Mouse (Mus musculus) embryo, embryonic 10.5 days (tissue): Measurements from ENCODE around the gene Emp2.
A peak's percentile ranks its signal among the peaks of the same experiment; 100 is the strongest.
"Not testable (repeated sequence)": the region's sequence is repeated elsewhere in the genome, so short reads cannot be mapped to it uniquely, and the experiment has no call there.

Experiments used
- DNase-seq: peaks from one replicate; pipeline ENCODE4 v3.0.0-alpha.2; 2015; ENCODE audit warnings: low spot score

The Emp2 gene

GRCm38 (mm10) chr16:10317197-10317544 lies 3.4 kb upstream of the Emp2 start:
- no peak for DNase-seq

GRCm38 (mm10) chr16:10316493-10317196 lies 2.9 kb upstream of the Emp2 start:
- no peak for DNase-seq

GRCm38 (mm10) chr16:10313226-10313625 lies 542 bp downstream of the Emp2 start:
- DNase-seq: peak; percentile 15

- DNase-seq: no peak
Measured at GRCm38 (mm10) chr16:10311989-10312388, 1.8 kb downstream of the Emp2 start.

- peak; percentile 23 for DNase-seq
Measured at GRCm38 (mm10) chr16:10311086-10311485, 2.7 kb downstream of the Emp2 start.

- DNase-seq: no peak
Measured at GRCm38 (mm10) chr16:10310507-10310906, 3.3 kb downstream of the Emp2 start.

- DNase-seq: no peak
Measured at GRCm38 (mm10) chr16:10307351-10307750, 6.4 kb downstream of the Emp2 start.

- DNase-seq: no peak
Measured at GRCm38 (mm10) chr16:10306101-10306500, 7.7 kb downstream of the Emp2 start.

GRCm38 (mm10) chr16:10301337-10301736 lies 12.4 kb downstream of the Emp2 start:
- no peak for DNase-seq

GRCm38 (mm10) chr16:10300231-10301186 lies 13.3 kb downstream of the Emp2 start:
- DNase-seq: no peak

GRCm38 (mm10) chr16:10299637-10300036 lies 14.1 kb downstream of the Emp2 start:
- peak; percentile 14 for DNase-seq

GRCm38 (mm10) chr16:10297696-10298644 lies 15.8 kb downstream of the Emp2 start:
- DNase-seq: no peak

GRCm38 (mm10) chr16:10288115-10288514 lies 25.7 kb downstream of the Emp2 start:
- no peak for DNase-seq

- DNase-seq: no peak
Measured at GRCm38 (mm10) chr16:10286513-10287268, 27.1 kb downstream of the Emp2 start.

GRCm38 (mm10) chr16:10281890-10282289 lies 31.9 kb downstream of the Emp2 start:
- no peak for DNase-seq

- peak; percentile 91 for DNase-seq
Measured at GRCm38 (mm10) chr16:10280286-10280951, 33.3 kb downstream of the Emp2 start.

GRCm38 (mm10) chr16:10276778-10277177 lies 37.0 kb downstream of the Emp2 start:
- not testable (repeated sequence) for DNase-seq

GRCm38 (mm10) chr16:10274465-10274864 lies 39.3 kb downstream of the Emp2 start:
- no peak for DNase-seq

GRCm38 (mm10) chr16:10272256-10272655 lies 41.5 kb downstream of the Emp2 start:
- DNase-seq: peak; percentile 67

GRCm38 (mm10) chr16:10253993-10254392 lies 59.8 kb downstream of the Emp2 start:
- DNase-seq: peak; percentile 7

- DNase-seq: no peak
Measured at GRCm38 (mm10) chr16:10236601-10237000, 77.2 kb downstream of the Emp2 start.
